Mouse (Mus musculus) lung, postnatal 0 days (tissue): Measurements from ENCODE around the gene Flad1. TPM values are rescaled to one million over a fixed set of nuclear protein-coding genes. Genes with fewer than 3 reads are reported as not detected.
A peak's percentile ranks its signal among the peaks of the same experiment; 100 is the strongest.

ENCODE experiments used
- ATAC-seq: fragments of 200-750 bp; cut with Nextera tagmentation; 2 replicates; pipeline ENCODE4 v1.8.0; 2017; ENCODE audit warnings: moderate library complexity
- DNase-seq: peaks from one replicate; pipeline ENCODE4 v3.0.0-alpha.2; 2016; ENCODE audit warnings: low spot score
- H3K27ac ChIP-seq: fragments of 300-500 bp; sonication (generic); 2 replicates; pipeline ENCODE4 v1.5.1; 2014; ENCODE audit warnings: antibody characterized with exemption, mild to moderate bottlenecking, low read length, mixed read lengths
- H3K27me3 ChIP-seq: fragments of 300-500 bp; sonication (generic); replicated peaks from 2 replicates; pipeline ENCODE4 v1.6.1; 2014; ENCODE audit warnings: low read length, mixed read lengths; ENCODE audit not compliant: insufficient read depth
- H3K36me3 ChIP-seq: fragments of 300-500 bp; sonication (generic); 2 replicates; pipeline ENCODE4 v1.6.1; 2014; ENCODE audit warnings: low read length, mixed read lengths; ENCODE audit not compliant: insufficient read depth
- H3K4me1 ChIP-seq: fragments of 300-500 bp; sonication (generic); 2 replicates; pipeline ENCODE4 v1.6.1; 2014; ENCODE audit warnings: antibody characterized with exemption, low read depth, low read length, mixed read lengths; ENCODE audit not compliant: insufficient read depth
- H3K4me2 ChIP-seq: fragments of 300-500 bp; sonication (generic); replicated peaks from 2 replicates; pipeline ENCODE4 v1.6.1; 2014; ENCODE audit warnings: low read depth, mild to moderate bottlenecking, low read length, moderate library complexity, mixed read lengths
- H3K4me3 ChIP-seq: fragments of 300-500 bp; sonication (generic); 2 replicates; pipeline ENCODE4 v1.5.1; 2014; ENCODE audit warnings: low read depth, low read length
- H3K9ac ChIP-seq: fragments of 300-500 bp; sonication (generic); replicated peaks from 2 replicates; pipeline ENCODE4 v1.6.1; 2014; ENCODE audit warnings: low read depth, mild to moderate bottlenecking
- H3K9me3 ChIP-seq: fragments of 300-500 bp; sonication (generic); 2 replicates; pipeline ENCODE4 v1.6.1; 2016; ENCODE audit warnings: low read length, mixed read lengths
- CTCF ChIP-seq: IDR thresholded peaks from 2 replicates; pipeline ENCODE4 v1.5.1; 2016; ENCODE audit warnings: antibody characterized with exemption, mild to moderate bottlenecking
- EP300 ChIP-seq: IDR thresholded peaks from 2 replicates; pipeline ENCODE4 v1.6.1; 2016; ENCODE audit warnings: antibody characterized with exemption, mild to moderate bottlenecking, control low read depth
- WGBS: fragments of 180-500 bp; shearing (Covaris S2); extraction: QIAGEN DNeasy Blood & Tissue Kit; methylation state at CpG from one replicate; pipeline ENCODE4 v1.1.7; 2014; 5-methylcytosine and 5-hydroxymethylcytosine counted together
- polyA plus RNA-seq: library from polyadenylated mRNA; unstranded; fragments of >200 nt; fragmentation: Nextera tagmentation; extraction: Ambion mirVana; gene quantifications from 2 replicates; pipeline ENCODE4 v1.2.1, GENCODE M21; 2015

The Flad1 gene
- polyA plus RNA-seq, 1 experiment from 2014 or later, result 17.9 TPM

DNA sequence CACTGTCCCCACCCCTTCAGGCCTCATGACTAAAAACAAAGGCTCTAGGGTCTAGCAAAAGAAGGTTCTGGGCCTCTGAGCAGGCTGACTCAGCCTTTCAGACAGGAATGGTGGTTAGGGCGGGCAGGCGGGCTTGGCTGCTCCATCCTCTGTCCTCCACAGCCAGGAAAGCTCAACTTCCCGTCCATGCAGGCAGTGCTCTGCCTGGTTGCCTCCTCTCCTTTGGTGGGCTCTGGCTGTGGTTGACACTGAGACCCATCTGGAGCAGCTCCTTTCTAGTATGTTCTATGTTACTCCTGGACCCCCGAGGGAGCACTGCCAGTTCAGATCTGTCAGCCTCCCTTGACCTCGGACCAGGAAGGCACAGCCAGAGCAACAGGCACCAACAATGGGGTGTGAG lies 9.0 kb downstream of the Flad1 start, which contains the start of gene Lenep:
Gene Lenep (minus strand): TSS at position 101 of the 400 bp plus-strand sequence.
- 76% methylated on average over 5 of the region's 5 CpGs for WGBS
- H3K4me1 ChIP-seq, result no peaks in the 10 kb centered on the region
- peaks cover 12% of the 10 kb centered on the region; the same call in 1 of the 2 replicates for H3K36me3 ChIP-seq
- no peak for ATAC-seq
- no peak for DNase-seq
- H3K4me2 ChIP-seq, result no peak within 1 kb of the TSS
- TF ChIP-seq CTCF (no peak), EP300 (no peak)
- no peak within 1 kb of the TSS for H3K9ac ChIP-seq
- H3K27me3 ChIP-seq, result no peaks in the 10 kb centered on the region
- H3K9me3 ChIP-seq, result no peaks in the 10 kb centered on the region
- no peak within 1 kb of the TSS for H3K4me3 ChIP-seq
- no peak within 1 kb of the TSS for H3K27ac ChIP-seq

DNA sequence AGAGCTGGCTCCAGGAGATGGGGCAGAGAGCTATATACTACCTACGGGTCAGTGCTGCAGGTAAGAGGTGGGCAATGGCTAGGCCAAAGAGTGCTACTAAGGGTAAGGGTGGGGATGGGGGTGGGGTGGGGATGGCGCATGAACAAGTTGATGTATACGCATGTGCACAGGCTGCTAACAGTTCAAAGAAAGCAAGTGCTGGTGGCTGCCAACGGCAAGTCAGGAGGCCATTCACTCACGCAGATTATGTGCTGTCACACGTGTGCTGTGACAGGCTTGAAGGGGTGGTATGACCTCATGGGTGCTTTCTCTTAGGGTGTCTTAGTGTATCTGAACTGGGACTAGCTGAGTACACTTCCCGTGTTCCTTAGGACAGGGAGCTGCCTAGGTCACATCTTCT lies 10.3 kb downstream of the Flad1 start:
- H3K36me3 ChIP-seq, result peaks cover 12% of the 10 kb centered on the region; the same call in 1 of the 2 replicates
- no peak overlapping the region for H3K27ac ChIP-seq
- no peaks in the 10 kb centered on the region for H3K9me3 ChIP-seq
- ATAC-seq, result no peak
- WGBS, result 87% methylated on average over 7 of the region's 7 CpGs
- no peak overlapping the region for H3K4me2 ChIP-seq
- no peak overlapping the region for H3K4me3 ChIP-seq
- no peak overlapping the region for H3K9ac ChIP-seq
- no peak for TF ChIP-seq EP300
- no peak for TF ChIP-seq CTCF
- no peak for DNase-seq
- H3K4me1 ChIP-seq, result no peaks in the 10 kb centered on the region
- H3K27me3 ChIP-seq, result no peaks in the 10 kb centered on the region

- 2% methylated on average over 4 of the region's 4 CpGs for WGBS
- H3K4me1 ChIP-seq, result peaks cover 5% of the 10 kb centered on the region; the same call in 1 of the 2 replicates
- H3K4me2 ChIP-seq, result peak overlapping the region; percentile 99
- no peak for ATAC-seq
- H3K4me3 ChIP-seq, result peak overlapping the region; percentile 78
- H3K9me3 ChIP-seq, result no peaks in the 10 kb centered on the region
- H3K27ac ChIP-seq, result no peak overlapping the region
- no peaks in the 10 kb centered on the region for H3K36me3 ChIP-seq
- no peaks in the 10 kb centered on the region for H3K27me3 ChIP-seq
- H3K9ac ChIP-seq, result 0 out of 2 replicates have a peak overlapping the region, but pooled peaks have one; percentile 58
- DNase-seq, result no peak
- TF ChIP-seq CTCF, result no peak
- TF ChIP-seq EP300, result no peak
These were observed 15.0 kb downstream of the Flad1 start for GRCm38 (mm10) chr3:89396654-89397005.

GRCm38 (mm10) chr3:89395806-89396653 lies 15.6 kb downstream of the Flad1 start:
- Histone ChIP-seq H3K4me3 (peak overlapping the region; percentile 78), H3K9ac (peak overlapping the region; percentile 58; the same call in 1 of the 2 replicates), H3K27ac (peak overlapping the region; percentile 62), H3K4me2 (peak overlapping the region; percentile 99), H3K4me1 (peaks cover 5% of the 10 kb centered on the region; the same call in 1 of the 2 replicates), H3K9me3 (no peaks in the 10 kb centered on the region), H3K36me3 (no peaks in the 10 kb centered on the region), H3K27me3 (no peaks in the 10 kb centered on the region)
- DNase-seq (peak; percentile 86), ATAC-seq (no peak)
- TF ChIP-seq EP300, result no peak
- TF ChIP-seq CTCF, result peak; percentile 90
- 2% methylated on average over 30 of the region's 44 CpGs for WGBS

GRCm38 (mm10) chr3:89395419-89395805 lies 16.3 kb downstream of the Flad1 start:
- peak overlapping the region; percentile 78 for H3K4me3 ChIP-seq
- H3K4me1 ChIP-seq, result peaks cover 5% of the 10 kb centered on the region
- no peaks in the 10 kb centered on the region for H3K27me3 ChIP-seq
- H3K27ac ChIP-seq, result peak overlapping the region; percentile 97
- H3K4me2 ChIP-seq, result peak overlapping the region; percentile 99
- H3K9ac ChIP-seq, result peak overlapping the region; percentile 65
- H3K36me3 ChIP-seq, result no peaks in the 10 kb centered on the region
- no peaks in the 10 kb centered on the region for H3K9me3 ChIP-seq
- DNase-seq (no peak), ATAC-seq (no peak)
- TF ChIP-seq CTCF (no peak), EP300 (no peak)
- 7% methylated on average over 10 of the region's 10 CpGs for WGBS

- ATAC-seq (peak; percentile 16), DNase-seq (peak; percentile 95)
- Histone ChIP-seq H3K27me3 (no peaks in the 10 kb centered on the region), H3K36me3 (no peaks in the 10 kb centered on the region), H3K4me1 (peaks cover 10% of the 10 kb centered on the region), H3K4me2 (peak overlapping the region; percentile 99), H3K9me3 (no peaks in the 10 kb centered on the region), H3K4me3 (peak overlapping the region; percentile 78), H3K9ac (peak overlapping the region; percentile 65; the same call in 1 of the 2 replicates), H3K27ac (peak overlapping the region; percentile 97)
- 0% methylated on average over 12 of the region's 12 CpGs for WGBS
- TF ChIP-seq EP300 (no peak), CTCF (no peak)
These were observed 16.8 kb downstream of the Flad1 start for GRCm38 (mm10) chr3:89394894-89395256.
